Mouse (Mus musculus): ENCODE data around the gene Churc1. TPM values are rescaled to one million over a fixed set of nuclear protein-coding genes. Genes with fewer than 3 reads are reported as not detected.

The Churc1 gene
- polyA plus RNA-seq, 1 experiment from 2014 or later: 228 TPM

DNA sequence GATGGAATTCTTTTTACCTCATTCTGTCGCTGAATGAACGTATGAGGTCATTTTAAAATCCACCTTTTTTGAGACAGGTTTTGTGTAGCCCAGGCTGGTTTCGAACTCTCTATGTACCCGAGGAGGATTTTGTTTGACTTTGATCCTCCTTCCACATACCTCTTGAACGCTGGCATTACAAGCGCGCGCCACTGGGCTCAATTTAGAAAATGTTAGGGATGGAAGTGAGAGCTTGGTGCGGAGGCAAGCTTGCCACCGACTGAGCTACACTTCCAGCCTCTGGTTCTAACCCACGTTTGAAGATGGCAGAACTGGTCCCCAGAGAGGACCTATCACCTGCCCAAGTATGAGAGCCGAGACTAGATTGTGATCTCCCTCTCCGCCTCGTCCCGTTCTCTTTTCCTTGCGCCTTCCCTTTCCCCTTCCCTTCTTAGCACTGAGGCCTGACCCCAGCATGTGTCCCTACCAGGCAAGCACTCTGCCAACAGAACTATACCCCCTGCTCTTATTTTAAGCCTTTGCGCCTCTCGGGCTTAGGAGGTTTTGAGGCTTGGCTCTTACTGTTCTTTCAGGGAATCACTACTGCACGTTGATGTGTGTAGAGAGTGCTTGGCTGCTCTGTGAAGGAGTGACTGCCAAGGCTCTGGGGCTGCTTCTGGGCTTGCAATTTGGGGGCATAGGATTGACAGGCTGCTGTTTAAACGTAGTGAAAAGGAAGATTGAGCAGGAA is 728 bp downstream of the Churc1 start:
- Histone ChIP-seq H3K9me3 (ENCODE audit: control insufficient read depth, low read length) (no peaks in the 10 kb centered on the region), H3K9ac (ENCODE audit: low read length) (peak overlapping the region; percentile 77), H3K4me3 (ENCODE audit: control insufficient read depth in 1 of 2, insufficient read depth in 1 of 2, low read depth in 1 of 2, low read length in 2 of 2) (peak overlapping the region; percentile 54 to 86), H3K4me1 (ENCODE audit: control insufficient read depth in 2 of 2, insufficient read depth in 2 of 2, low read length in 2 of 2) (peaks cover 6 to 8% of the 10 kb centered on the region in 2 experiments; a peak in 3 of 4 replicates), H3K36me3 (ENCODE audit: control insufficient read depth, insufficient read depth, low read length) (no peaks in the 10 kb centered on the region), H3K27ac (replicated peaks in 1 of 2; ENCODE audit: control insufficient read depth in 1 of 2, insufficient read depth in 1 of 2, low read depth in 2 of 2, low read length in 2 of 2) (peak overlapping the region; percentile 78 to 87), H3K4me2 (ENCODE audit: low read length) (peak overlapping the region; percentile 77), H3K27me3 (ENCODE audit: control insufficient read depth, insufficient read depth, low read length) (no peaks in the 10 kb centered on the region)
- 21% methylated on average over 20 of the region's 20 CpGs for WGBS
- ATAC-seq (ENCODE audit: insufficient number of reproducible peaks, insufficient read depth, low FRiP score, low read depth): 0 out of 2 replicates have a peak, but pooled peaks have one; percentile 5

DNA sequence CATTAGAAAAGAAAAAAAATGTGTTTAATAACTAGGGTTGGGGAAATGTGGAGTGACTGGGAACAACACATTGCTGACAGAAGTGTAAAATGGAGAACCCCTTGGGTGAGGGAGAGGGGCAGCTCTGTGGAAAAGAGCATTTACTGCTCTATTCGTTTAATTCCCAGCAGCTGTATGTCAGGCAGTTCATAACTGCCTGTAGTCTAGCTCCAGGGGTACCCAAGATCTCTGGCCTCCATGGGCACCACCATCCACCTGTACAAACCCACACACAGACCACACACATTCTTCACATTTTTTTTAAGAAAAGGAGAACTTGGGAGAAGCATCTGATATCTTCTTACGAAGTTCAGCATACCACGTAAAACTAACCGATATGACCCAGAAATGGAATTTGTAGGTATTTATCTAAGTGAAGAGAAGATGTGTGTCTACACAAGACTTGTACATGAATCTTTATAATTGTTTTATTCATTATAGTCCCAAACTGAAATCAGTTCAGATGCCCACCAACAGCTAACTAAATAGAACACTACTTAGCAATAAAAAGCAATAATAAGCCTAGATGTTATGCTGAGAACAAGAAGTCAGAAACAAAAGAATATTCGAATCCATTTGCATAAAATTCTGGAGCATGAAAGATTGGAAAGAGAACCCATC is 5.6 kb downstream of the Churc1 start:
- H3K4me1 ChIP-seq (ENCODE audit: control insufficient read depth in 2 of 2, insufficient read depth in 2 of 2, low read length in 2 of 2): peaks cover 10 to 13% of the 10 kb centered on the region in 2 experiments
- no peak overlapping the region for H3K27ac ChIP-seq (replicated peaks in 1 of 2; ENCODE audit: control insufficient read depth in 1 of 2, insufficient read depth in 1 of 2, low read depth in 2 of 2, low read length in 2 of 2)
- H3K9ac ChIP-seq (ENCODE audit: low read length): no peak overlapping the region
- H3K4me2 ChIP-seq (ENCODE audit: low read length): no peak overlapping the region
- 86% methylated on average over 5 of the region's 5 CpGs for WGBS
- no peak for ATAC-seq (ENCODE audit: insufficient number of reproducible peaks, insufficient read depth, low FRiP score, low read depth)
- H3K9me3 ChIP-seq (ENCODE audit: control insufficient read depth, low read length): no peaks in the 10 kb centered on the region
- H3K27me3 ChIP-seq (ENCODE audit: control insufficient read depth, insufficient read depth, low read length): no peaks in the 10 kb centered on the region
- no peaks in the 10 kb centered on the region for H3K36me3 ChIP-seq (ENCODE audit: control insufficient read depth, insufficient read depth, low read length)
- H3K4me3 ChIP-seq (ENCODE audit: control insufficient read depth in 1 of 2, insufficient read depth in 1 of 2, low read depth in 1 of 2, low read length in 2 of 2): no peak overlapping the region

DNA sequence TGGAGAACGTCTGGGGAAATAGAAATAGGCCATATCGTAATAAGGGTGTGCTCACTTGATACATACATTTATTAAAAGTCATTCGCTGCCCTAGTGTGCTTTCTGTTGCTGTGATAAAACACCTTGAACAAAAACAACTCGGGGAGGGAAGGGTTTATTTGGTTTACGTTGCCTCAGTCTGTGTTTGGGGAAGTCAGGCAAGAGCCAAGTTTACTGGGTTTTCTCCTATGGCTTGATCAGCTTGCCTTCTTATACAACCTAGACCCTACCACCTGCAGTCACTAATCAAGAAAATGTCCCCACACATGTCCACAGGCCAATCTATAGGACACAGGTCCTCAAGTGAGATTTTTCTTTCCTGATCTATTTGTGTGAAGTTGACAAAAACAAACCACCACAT is 6.2 kb downstream of the Churc1 start:
- H3K36me3 ChIP-seq (ENCODE audit: control insufficient read depth, insufficient read depth, low read length): no peaks in the 10 kb centered on the region
- ATAC-seq (ENCODE audit: insufficient number of reproducible peaks, insufficient read depth, low FRiP score, low read depth): no peak
- H3K27me3 ChIP-seq (ENCODE audit: control insufficient read depth, insufficient read depth, low read length): no peaks in the 10 kb centered on the region
- 87% methylated on average over 5 of the region's 5 CpGs for WGBS
- H3K4me1 ChIP-seq (ENCODE audit: control insufficient read depth in 2 of 2, insufficient read depth in 2 of 2, low read length in 2 of 2): peaks cover 4 to 8% of the 10 kb centered on the region in 2 experiments
- no peak overlapping the region for H3K27ac ChIP-seq (replicated peaks in 1 of 2; ENCODE audit: control insufficient read depth in 1 of 2, insufficient read depth in 1 of 2, low read depth in 2 of 2, low read length in 2 of 2)
- H3K9me3 ChIP-seq (ENCODE audit: control insufficient read depth, low read length): no peaks in the 10 kb centered on the region
- H3K9ac ChIP-seq (ENCODE audit: low read length): no peak overlapping the region
- no peak overlapping the region for H3K4me2 ChIP-seq (ENCODE audit: low read length)
- no peak overlapping the region for H3K4me3 ChIP-seq (ENCODE audit: control insufficient read depth in 1 of 2, insufficient read depth in 1 of 2, low read depth in 1 of 2, low read length in 2 of 2)

DNA sequence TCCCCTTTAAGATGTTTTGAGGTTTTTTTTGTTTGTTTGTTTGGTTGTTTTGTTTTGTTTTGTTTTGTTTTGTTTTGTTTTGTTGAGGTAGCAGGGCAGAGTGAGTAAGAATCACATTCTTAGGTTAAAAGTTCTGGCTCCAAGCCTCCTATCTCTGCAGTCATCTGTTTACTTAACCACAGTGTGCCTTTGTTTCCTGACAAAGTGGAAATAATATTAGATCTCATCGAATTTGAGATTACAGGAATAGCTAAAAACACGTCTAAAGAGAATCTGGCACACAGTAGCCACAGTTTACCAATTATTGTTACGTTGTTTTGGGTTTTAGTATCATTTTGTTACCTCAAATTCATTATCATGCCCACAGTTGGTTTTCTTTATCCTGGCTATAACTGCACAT is 9.3 kb downstream of the Churc1 start:
- Histone ChIP-seq H3K4me3 (ENCODE audit: control insufficient read depth in 1 of 2, insufficient read depth in 1 of 2, low read depth in 1 of 2, low read length in 2 of 2) (no peak overlapping the region), H3K9me3 (ENCODE audit: control insufficient read depth, low read length) (0 out of 2 replicates have a peak, but pooled peaks cover 2% of the 10 kb centered on the region), H3K27ac (replicated peaks in 1 of 2; ENCODE audit: control insufficient read depth in 1 of 2, insufficient read depth in 1 of 2, low read depth in 2 of 2, low read length in 2 of 2) (peak overlapping the region in 1 of 2 experiments; percentile 55; a peak in 1 of 4 replicates), H3K4me2 (ENCODE audit: low read length) (no peak overlapping the region), H3K27me3 (ENCODE audit: control insufficient read depth, insufficient read depth, low read length) (no peaks in the 10 kb centered on the region), H3K36me3 (ENCODE audit: control insufficient read depth, insufficient read depth, low read length) (peaks cover 9% of the 10 kb centered on the region), H3K9ac (ENCODE audit: low read length) (no peak overlapping the region), H3K4me1 (ENCODE audit: control insufficient read depth in 2 of 2, insufficient read depth in 2 of 2, low read length in 2 of 2) (peaks cover 4 to 6% of the 10 kb centered on the region in 2 experiments; a peak in 3 of 4 replicates)
- no peak for ATAC-seq (ENCODE audit: insufficient number of reproducible peaks, insufficient read depth, low FRiP score, low read depth)
- WGBS: 70% methylated on average over 3 of the region's 3 CpGs

DNA sequence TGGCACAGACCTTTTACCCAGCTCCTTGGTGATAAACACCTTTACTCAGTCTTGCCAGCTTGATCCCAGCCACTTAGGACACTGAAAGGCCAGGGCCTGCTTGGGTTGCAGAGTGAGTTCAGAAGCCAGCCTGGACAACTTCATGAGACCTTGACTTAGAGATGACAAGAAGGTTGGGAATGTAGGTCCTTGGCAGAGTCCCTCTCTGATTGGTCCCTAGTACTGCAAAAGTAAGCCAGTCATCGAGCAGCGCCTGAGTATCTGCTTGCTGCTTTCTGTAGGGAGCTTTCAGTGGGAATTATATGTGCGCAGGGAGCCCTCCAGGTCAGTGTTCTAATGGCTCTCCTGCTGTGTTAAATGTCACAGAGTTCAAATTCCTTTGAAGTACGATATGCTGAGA is 9.8 kb downstream of the Churc1 start:
- Histone ChIP-seq H3K27ac (replicated peaks in 1 of 2; ENCODE audit: control insufficient read depth in 1 of 2, insufficient read depth in 1 of 2, low read depth in 2 of 2, low read length in 2 of 2) (peak overlapping the region; percentile 5 to 55; a peak in 3 of 4 replicates), H3K9me3 (ENCODE audit: control insufficient read depth, low read length) (0 out of 2 replicates have a peak, but pooled peaks cover 2% of the 10 kb centered on the region), H3K27me3 (ENCODE audit: control insufficient read depth, insufficient read depth, low read length) (no peaks in the 10 kb centered on the region), H3K4me1 (ENCODE audit: control insufficient read depth in 2 of 2, insufficient read depth in 2 of 2, low read length in 2 of 2) (peaks cover 4 to 6% of the 10 kb centered on the region in 2 experiments; a peak in 3 of 4 replicates), H3K9ac (ENCODE audit: low read length) (no peak overlapping the region), H3K36me3 (ENCODE audit: control insufficient read depth, insufficient read depth, low read length) (peaks cover 13% of the 10 kb centered on the region), H3K4me2 (ENCODE audit: low read length) (no peak overlapping the region), H3K4me3 (ENCODE audit: control insufficient read depth in 1 of 2, insufficient read depth in 1 of 2, low read depth in 1 of 2, low read length in 2 of 2) (no peak overlapping the region)
- 38% methylated on average over 4 of the region's 4 CpGs for WGBS
- ATAC-seq (ENCODE audit: insufficient number of reproducible peaks, insufficient read depth, low FRiP score, low read depth): no peak

DNA sequence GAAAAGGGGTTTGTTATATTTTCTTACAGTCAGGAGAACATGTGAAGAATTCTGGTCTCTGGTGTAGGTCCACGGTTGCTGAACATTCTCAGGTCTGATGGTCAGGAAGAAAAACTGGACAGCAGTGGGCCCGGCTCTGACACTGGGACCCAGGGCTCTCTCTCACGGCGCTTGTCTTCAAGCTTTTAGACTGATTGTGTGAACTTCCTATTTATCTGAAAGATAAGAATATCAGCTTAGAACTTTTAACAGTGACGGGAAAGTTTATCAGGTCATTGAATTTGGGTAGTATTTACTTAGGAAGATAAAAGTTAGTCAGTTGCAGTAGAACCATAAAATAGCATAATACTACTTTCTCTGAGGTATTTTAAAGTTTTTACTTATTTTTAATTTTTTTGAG is 11.6 kb downstream of the Churc1 start:
- no peak for ATAC-seq (ENCODE audit: insufficient number of reproducible peaks, insufficient read depth, low FRiP score, low read depth)
- 42% methylated on average over 5 of the region's 5 CpGs for WGBS
- H3K27me3 ChIP-seq (ENCODE audit: control insufficient read depth, insufficient read depth, low read length): no peaks in the 10 kb centered on the region

DNA sequence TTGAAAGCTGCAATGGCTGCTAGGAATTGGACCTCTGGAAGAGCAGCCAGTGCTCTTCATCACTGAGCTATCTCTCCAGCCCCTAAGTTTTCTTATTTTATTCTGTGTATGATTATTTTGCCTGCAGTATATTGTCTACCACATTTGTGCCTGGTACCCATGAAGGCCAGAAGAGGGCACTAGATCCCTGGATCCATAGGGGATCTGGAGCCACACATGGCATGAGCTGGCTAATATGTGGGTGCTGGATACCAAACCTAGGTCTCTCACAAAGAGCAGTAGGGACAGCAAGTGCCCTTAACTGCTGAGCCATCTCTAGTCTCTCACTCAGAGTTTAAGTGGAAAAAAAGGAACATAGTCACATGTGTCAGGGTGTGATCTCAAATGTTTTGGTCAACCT is 12.5 kb downstream of the Churc1 start:
- Histone ChIP-seq H3K4me3 (ENCODE audit: control insufficient read depth in 1 of 2, insufficient read depth in 1 of 2, low read depth in 1 of 2, low read length in 2 of 2) (no peak overlapping the region), H3K36me3 (ENCODE audit: control insufficient read depth, insufficient read depth, low read length) (peaks cover 14% of the 10 kb centered on the region), H3K9ac (ENCODE audit: low read length) (no peak overlapping the region), H3K4me2 (ENCODE audit: low read length) (no peak overlapping the region), H3K27ac (replicated peaks in 1 of 2; ENCODE audit: control insufficient read depth in 1 of 2, insufficient read depth in 1 of 2, low read depth in 2 of 2, low read length in 2 of 2) (no peak overlapping the region), H3K27me3 (ENCODE audit: control insufficient read depth, insufficient read depth, low read length) (no peaks in the 10 kb centered on the region), H3K9me3 (ENCODE audit: control insufficient read depth, low read length) (0 out of 2 replicates have a peak, but pooled peaks cover 2% of the 10 kb centered on the region), H3K4me1 (ENCODE audit: control insufficient read depth in 2 of 2, insufficient read depth in 2 of 2, low read length in 2 of 2) (peaks cover 7 to 9% of the 10 kb centered on the region in 2 experiments; a peak in 3 of 4 replicates)
- ATAC-seq (ENCODE audit: insufficient number of reproducible peaks, insufficient read depth, low FRiP score, low read depth): no peak

More for the DNA sequence above, 11.6 kb downstream of the Churc1 start:
- Histone ChIP-seq H3K4me2 (ENCODE audit: low read length) (no peak overlapping the region), H3K4me1 (ENCODE audit: control insufficient read depth in 2 of 2, insufficient read depth in 2 of 2, low read length in 2 of 2) (peaks cover 6 to 7% of the 10 kb centered on the region in 2 experiments; a peak in 3 of 4 replicates), H3K9ac (ENCODE audit: low read length) (no peak overlapping the region), H3K9me3 (ENCODE audit: control insufficient read depth, low read length) (0 out of 2 replicates have a peak, but pooled peaks cover 2% of the 10 kb centered on the region), H3K27ac (replicated peaks in 1 of 2; ENCODE audit: control insufficient read depth in 1 of 2, insufficient read depth in 1 of 2, low read depth in 2 of 2, low read length in 2 of 2) (no peak overlapping the region), H3K4me3 (ENCODE audit: control insufficient read depth in 1 of 2, insufficient read depth in 1 of 2, low read depth in 1 of 2, low read length in 2 of 2) (no peak overlapping the region), H3K36me3 (ENCODE audit: control insufficient read depth, insufficient read depth, low read length) (peaks cover 14% of the 10 kb centered on the region)

All from heart, embryonic 14.5 days (tissue).